Mouse (Mus musculus): ENCODE data around the gene Cd44. TPM values are rescaled to one million over a fixed set of nuclear protein-coding genes. Genes with fewer than 3 reads are reported as not detected.

Gene Cd44
- polyA plus RNA-seq, 1 experiment from 2014 or later, result 16.8 TPM

DNA sequence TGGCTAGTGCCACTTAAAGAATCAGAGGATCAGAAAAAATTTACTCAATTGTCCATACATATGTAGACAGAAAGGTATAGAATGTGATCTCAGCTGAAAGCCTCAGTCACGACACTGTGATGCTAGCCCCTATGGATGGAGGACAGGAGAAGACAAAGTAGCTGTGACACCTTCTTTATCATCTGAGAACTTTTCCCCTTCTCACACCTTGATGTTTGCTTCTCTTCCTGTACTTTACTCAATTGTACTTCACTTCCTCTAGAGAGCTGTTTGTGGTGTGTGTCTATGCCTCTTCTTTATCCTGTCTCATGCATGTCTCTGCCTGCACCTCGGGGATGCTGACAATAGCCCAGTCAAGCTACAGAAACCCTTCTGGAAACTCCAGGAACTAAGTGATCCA is 11.5 kb upstream of the Cd44 start:
- no peak for ATAC-seq (replicated peaks; ENCODE audit: insufficient number of reproducible peaks, insufficient read depth, low FRiP score, low read depth)
- no peaks in the 10 kb centered on the region for H3K9me3 ChIP-seq (replicated peaks)
- no peak overlapping the region for H3K9ac ChIP-seq
- H3K4me1 ChIP-seq (replicated peaks), result 0 out of 2 replicates have a peak, but pooled peaks cover 3% of the 10 kb centered on the region
- H3K4me2 ChIP-seq, result no peak overlapping the region
- 50% methylated on average over 2 of the region's 2 CpGs for WGBS
- no peaks in the 10 kb centered on the region for H3K36me3 ChIP-seq
- no peaks in the 10 kb centered on the region for H3K27me3 ChIP-seq
- H3K4me3 ChIP-seq, result no peak overlapping the region
- no peak overlapping the region for H3K27ac ChIP-seq

DNA sequence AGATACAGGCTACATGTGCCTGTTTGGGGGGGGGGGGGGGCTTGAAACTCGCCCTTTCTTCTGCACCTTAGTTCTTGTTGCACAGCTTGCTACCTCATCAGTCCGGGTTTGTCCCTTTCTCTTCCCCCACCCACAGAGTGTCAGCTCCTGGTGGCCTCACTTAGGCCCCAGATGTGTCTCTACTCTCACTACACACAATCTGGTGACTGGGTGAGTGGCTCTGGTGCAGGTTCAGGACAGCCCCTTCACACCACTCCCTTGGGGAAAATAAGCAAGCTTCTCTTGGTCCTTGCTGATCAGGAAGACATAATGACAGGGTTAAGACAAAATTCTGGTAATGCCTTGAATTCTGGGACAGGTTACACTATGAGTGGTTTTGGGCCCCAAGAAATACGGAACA is 11.0 kb upstream of the Cd44 start:
- no peaks in the 10 kb centered on the region for H3K36me3 ChIP-seq
- no peak overlapping the region for H3K27ac ChIP-seq
- 0 out of 2 replicates have a peak, but pooled peaks cover 3% of the 10 kb centered on the region for H3K4me1 ChIP-seq (replicated peaks)
- WGBS, result 82% methylated on average over 3 of the region's 3 CpGs
- no peaks in the 10 kb centered on the region for H3K27me3 ChIP-seq
- H3K9ac ChIP-seq, result no peak overlapping the region
- H3K9me3 ChIP-seq (replicated peaks), result no peaks in the 10 kb centered on the region
- ATAC-seq (replicated peaks; ENCODE audit: insufficient number of reproducible peaks, insufficient read depth, low FRiP score, low read depth), result no peak
- no peak overlapping the region for H3K4me3 ChIP-seq
- H3K4me2 ChIP-seq, result no peak overlapping the region

DNA sequence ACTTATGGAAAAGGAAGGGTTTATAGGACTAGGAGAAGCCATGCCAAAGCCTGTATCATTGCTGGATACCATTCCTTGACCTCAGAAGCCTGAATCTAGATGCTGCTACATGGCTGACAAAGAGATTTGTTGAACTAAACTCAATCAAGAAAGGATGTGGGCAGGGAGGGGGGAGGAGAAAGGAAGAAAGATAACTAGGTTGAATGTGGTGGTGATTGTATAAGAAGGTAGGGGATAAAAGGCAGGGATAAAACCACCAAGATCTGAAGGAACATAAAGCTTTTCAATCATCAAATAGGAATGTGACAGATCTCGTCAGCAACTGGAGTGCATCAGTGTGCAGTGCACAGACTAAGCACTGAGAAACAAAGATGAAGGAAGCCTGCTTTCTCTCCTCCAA is 7.9 kb upstream of the Cd44 start:
- Histone ChIP-seq H3K27ac (no peak overlapping the region), H3K4me1 (replicated peaks) (peaks cover 14% of the 10 kb centered on the region), H3K9ac (no peak overlapping the region), H3K27me3 (no peaks in the 10 kb centered on the region), H3K36me3 (no peaks in the 10 kb centered on the region), H3K4me2 (no peak overlapping the region), H3K9me3 (replicated peaks) (no peaks in the 10 kb centered on the region), H3K4me3 (no peak overlapping the region)
- ATAC-seq (replicated peaks; ENCODE audit: insufficient number of reproducible peaks, insufficient read depth, low FRiP score, low read depth), result no peak
- WGBS, result 74% methylated on average over 1 of the region's 1 CpGs

DNA sequence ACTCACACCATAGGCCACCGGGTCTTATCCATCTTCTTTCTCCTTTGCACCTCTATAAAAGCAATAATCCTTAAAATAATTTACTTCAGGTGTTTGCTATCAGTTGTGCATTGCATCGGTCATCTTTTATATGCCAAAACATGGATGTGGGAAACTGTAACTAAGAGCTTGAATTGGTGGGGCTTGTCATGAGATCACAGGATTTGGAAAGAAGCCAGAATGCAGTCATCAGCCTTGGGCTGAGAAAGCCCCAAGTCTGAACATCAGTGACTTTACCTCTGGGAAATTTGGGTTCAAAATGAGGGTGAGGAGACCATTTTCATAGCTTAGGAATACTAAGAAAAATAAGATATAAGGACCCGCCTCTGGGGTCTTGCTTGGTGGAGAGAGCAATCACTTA is 4.1 kb upstream of the Cd44 start:
- H3K4me1 ChIP-seq (replicated peaks), result peaks cover 21% of the 10 kb centered on the region
- H3K9ac ChIP-seq, result no peak overlapping the region
- no peak for ATAC-seq (replicated peaks; ENCODE audit: insufficient number of reproducible peaks, insufficient read depth, low FRiP score, low read depth)
- H3K9me3 ChIP-seq (replicated peaks), result no peaks in the 10 kb centered on the region
- H3K36me3 ChIP-seq, result no peaks in the 10 kb centered on the region
- H3K27me3 ChIP-seq, result no peaks in the 10 kb centered on the region
- 36% methylated on average over 3 of the region's 3 CpGs for WGBS
- H3K4me2 ChIP-seq, result no peak overlapping the region
- no peak overlapping the region for H3K4me3 ChIP-seq
- no peak overlapping the region; the same call in 1 of the 2 replicates for H3K27ac ChIP-seq

DNA sequence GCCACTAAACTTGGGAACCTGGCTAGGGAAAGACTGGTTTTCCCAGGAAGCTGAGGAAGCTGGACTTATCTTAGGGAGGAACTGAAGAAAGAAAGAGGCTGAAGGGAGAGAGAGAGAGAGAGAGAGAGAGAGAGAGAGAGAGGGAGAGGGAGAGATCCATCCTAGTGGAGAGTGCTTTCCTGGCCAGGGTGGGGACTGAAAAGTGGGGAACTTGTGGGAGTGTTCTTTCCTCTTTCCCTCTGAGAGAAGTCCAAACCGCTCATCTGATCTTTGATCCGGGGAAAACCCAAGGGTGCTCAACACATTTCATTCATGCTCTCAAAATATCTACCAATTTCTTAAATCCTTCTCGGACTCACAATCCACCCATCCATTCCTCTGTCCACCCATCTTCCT is 361 bp upstream of the Cd44 start:
- no peaks in the 10 kb centered on the region for H3K27me3 ChIP-seq
- H3K36me3 ChIP-seq, result no peaks in the 10 kb centered on the region
- peak overlapping the region; percentile 87 for H3K4me2 ChIP-seq
- ATAC-seq (replicated peaks; ENCODE audit: insufficient number of reproducible peaks, insufficient read depth, low FRiP score, low read depth), result no peak
- H3K4me1 ChIP-seq (replicated peaks), result peaks cover 44% of the 10 kb centered on the region
- peak overlapping the region; percentile 84 for H3K27ac ChIP-seq
- WGBS, result 12% methylated on average over 3 of the region's 3 CpGs
- no peaks in the 10 kb centered on the region for H3K9me3 ChIP-seq (replicated peaks)
- H3K9ac ChIP-seq, result peak overlapping the region; percentile 67
- H3K4me3 ChIP-seq, result peak overlapping the region; percentile 71

DNA sequence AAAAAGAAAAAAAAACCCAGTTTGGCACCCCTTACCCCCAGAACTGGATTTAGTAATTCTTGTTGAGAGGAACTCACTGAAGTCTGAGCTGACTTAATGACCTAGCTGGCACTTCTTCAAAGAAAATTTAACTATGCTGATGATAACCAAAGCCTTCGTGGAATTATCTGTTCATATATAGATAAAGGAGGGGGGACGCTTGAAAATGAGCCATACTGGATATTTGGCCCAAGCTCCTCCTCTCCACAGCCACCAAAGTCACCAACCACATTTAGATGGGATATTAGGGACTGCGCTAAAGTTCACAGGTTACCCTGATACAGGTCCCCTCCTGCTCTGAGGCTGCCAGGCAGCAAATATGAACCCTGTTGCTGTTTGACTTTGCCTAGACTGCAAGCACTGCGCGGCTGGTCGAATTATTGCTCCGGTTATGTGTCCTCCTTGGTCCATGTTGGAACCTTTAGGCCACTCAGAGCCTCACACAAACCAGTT is 1.2 kb downstream of the Cd44 start:
- H3K27ac ChIP-seq, result peak overlapping the region; percentile 84
- no peaks in the 10 kb centered on the region for H3K27me3 ChIP-seq
- no peak for ATAC-seq (replicated peaks; ENCODE audit: insufficient number of reproducible peaks, insufficient read depth, low FRiP score, low read depth)
- H3K4me1 ChIP-seq (replicated peaks), result peaks cover 47% of the 10 kb centered on the region
- no peaks in the 10 kb centered on the region for H3K9me3 ChIP-seq (replicated peaks)
- H3K36me3 ChIP-seq, result no peaks in the 10 kb centered on the region
- H3K4me3 ChIP-seq, result peak overlapping the region; percentile 71
- H3K9ac ChIP-seq, result peak overlapping the region; percentile 67
- WGBS, result 36% methylated on average over 7 of the region's 7 CpGs
- peak overlapping the region; percentile 87 for H3K4me2 ChIP-seq

DNA sequence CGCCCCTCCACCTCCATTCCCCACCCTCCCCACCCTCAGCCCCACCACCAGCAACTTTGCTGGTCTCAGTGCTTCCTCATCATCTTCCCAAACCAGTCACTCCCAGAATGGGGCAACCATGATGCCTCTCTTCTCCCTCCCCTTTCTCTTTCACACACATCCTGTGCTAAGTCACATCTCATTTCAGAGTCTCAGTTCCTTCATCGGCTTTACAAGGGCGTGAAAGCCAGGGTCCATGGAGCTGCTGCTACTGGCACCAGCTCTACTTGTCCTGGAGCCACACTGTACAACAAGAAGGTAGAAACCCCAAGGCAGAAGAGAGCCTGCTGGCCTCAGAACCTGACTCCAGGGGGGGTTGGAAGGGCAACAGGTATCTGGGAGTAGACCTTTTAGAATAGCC is 2.2 kb downstream of the Cd44 start:
- H3K27me3 ChIP-seq, result no peaks in the 10 kb centered on the region
- no peak for ATAC-seq (replicated peaks; ENCODE audit: insufficient number of reproducible peaks, insufficient read depth, low FRiP score, low read depth)
- H3K9me3 ChIP-seq (replicated peaks), result no peaks in the 10 kb centered on the region
- peak overlapping the region; percentile 71 for H3K4me3 ChIP-seq
- H3K4me2 ChIP-seq, result peak overlapping the region; percentile 87
- H3K4me1 ChIP-seq (replicated peaks), result peaks cover 51% of the 10 kb centered on the region
- no peaks in the 10 kb centered on the region for H3K36me3 ChIP-seq
- peak overlapping the region; percentile 31 for H3K9ac ChIP-seq
- WGBS, result 57% methylated on average over 3 of the region's 3 CpGs
- no peak overlapping the region for H3K27ac ChIP-seq

DNA sequence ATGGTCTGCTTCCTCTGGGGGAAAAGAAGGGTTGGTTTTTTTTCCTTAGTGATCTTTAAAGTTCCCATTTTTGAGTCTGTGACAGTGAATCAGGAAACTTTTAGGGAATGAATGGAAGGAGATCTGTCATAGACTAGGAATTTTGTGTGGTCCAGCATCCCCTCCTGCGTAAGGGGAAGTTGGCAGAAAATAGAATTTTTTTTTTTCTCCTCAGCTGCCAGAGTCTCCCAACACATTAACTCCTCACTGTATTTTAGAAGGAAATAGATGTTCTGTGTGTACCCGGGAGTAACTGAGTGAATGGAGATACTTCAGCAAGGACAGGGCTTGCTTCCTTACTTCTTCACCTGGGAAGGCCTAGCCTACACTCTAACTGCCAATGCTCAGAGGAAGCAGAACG is 2.9 kb downstream of the Cd44 start:
- no peaks in the 10 kb centered on the region for H3K9me3 ChIP-seq (replicated peaks)
- H3K9ac ChIP-seq, result no peak overlapping the region
- H3K4me3 ChIP-seq, result no peak overlapping the region
- no peak overlapping the region for H3K27ac ChIP-seq
- WGBS, result 56% methylated on average over 3 of the region's 3 CpGs
- H3K36me3 ChIP-seq, result no peaks in the 10 kb centered on the region
- peak overlapping the region; percentile 87; the same call in 1 of the 2 replicates for H3K4me2 ChIP-seq
- peaks cover 53% of the 10 kb centered on the region for H3K4me1 ChIP-seq (replicated peaks)
- no peak for ATAC-seq (replicated peaks; ENCODE audit: insufficient number of reproducible peaks, insufficient read depth, low FRiP score, low read depth)
- H3K27me3 ChIP-seq, result no peaks in the 10 kb centered on the region

DNA sequence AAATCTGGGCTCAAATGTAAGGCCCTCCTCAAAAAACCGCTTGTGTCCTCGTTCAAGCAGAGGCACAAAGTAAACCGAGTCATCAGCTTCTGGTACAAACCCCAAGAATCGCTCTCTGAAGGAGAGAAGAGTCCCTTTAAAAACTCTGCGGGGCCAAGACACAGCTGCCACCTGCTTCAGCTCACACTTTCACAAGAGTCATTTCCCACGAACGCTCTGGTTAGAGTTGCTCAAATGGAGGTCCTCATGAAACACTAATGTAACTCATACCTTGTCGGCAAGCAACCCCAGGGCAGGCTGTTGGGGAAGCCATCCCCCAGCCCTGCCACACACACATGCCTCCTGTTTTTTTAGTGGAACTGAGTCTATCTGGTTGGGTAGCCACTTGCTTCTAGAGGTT is 5.3 kb downstream of the Cd44 start:
- no peaks in the 10 kb centered on the region for H3K36me3 ChIP-seq
- H3K9ac ChIP-seq, result no peak overlapping the region
- H3K27ac ChIP-seq, result no peak overlapping the region
- no peak overlapping the region for H3K4me2 ChIP-seq
- H3K27me3 ChIP-seq, result no peaks in the 10 kb centered on the region
- H3K9me3 ChIP-seq (replicated peaks), result no peaks in the 10 kb centered on the region
- H3K4me3 ChIP-seq, result no peak overlapping the region
- WGBS, result 75% methylated on average over 8 of the region's 8 CpGs
- peaks cover 58% of the 10 kb centered on the region for H3K4me1 ChIP-seq (replicated peaks)
- no peak for ATAC-seq (replicated peaks; ENCODE audit: insufficient number of reproducible peaks, insufficient read depth, low FRiP score, low read depth)

DNA sequence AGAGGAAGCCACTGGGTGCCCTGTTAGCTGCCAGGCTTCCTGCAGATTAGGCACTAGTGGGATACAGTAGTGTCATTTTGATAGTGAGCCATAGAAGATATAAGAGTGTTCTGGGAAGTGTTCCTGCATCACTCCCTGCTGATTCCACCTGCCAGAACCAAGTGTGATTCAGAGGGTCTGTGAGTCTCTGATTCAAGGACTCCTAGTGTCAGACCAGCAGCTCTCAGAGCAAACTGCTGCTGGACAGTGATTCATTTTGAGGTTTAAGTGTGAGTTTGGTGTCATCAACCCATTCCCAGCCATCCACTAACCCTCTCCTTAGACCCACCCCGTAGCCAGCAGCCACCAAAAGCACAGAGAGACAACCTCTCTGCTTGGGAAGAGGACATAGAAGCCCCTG is 6.3 kb downstream of the Cd44 start:
- Histone ChIP-seq H3K4me3 (no peak overlapping the region), H3K4me2 (no peak overlapping the region), H3K27ac (no peak overlapping the region), H3K9ac (no peak overlapping the region), H3K27me3 (no peaks in the 10 kb centered on the region), H3K9me3 (replicated peaks) (no peaks in the 10 kb centered on the region), H3K4me1 (replicated peaks) (peaks cover 56% of the 10 kb centered on the region), H3K36me3 (no peaks in the 10 kb centered on the region)
- 62% methylated on average over 1 of the region's 1 CpGs for WGBS
- ATAC-seq (replicated peaks; ENCODE audit: insufficient number of reproducible peaks, insufficient read depth, low FRiP score, low read depth), result no peak

DNA sequence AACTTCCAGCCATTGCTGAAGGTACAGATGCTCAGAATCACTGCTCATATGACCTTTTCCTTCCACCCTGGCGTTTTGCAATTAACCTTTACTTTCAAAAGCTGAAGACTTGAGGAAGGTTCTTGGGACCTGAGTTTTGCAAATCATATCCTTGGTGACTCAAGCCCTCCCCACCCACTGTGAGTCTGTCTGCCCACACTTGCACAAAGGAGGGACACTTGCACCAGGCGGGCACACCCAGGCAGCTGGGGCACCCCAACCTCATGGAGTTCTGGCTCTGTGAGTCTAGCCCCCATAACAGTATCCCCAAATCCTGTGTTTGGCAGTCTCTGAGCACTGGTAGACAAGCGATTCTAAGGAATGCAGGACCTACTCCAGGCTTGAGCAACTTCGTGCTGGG is 6.7 kb downstream of the Cd44 start:
- no peak overlapping the region for H3K27ac ChIP-seq
- WGBS, result 68% methylated on average over 4 of the region's 4 CpGs
- H3K4me3 ChIP-seq, result no peak overlapping the region
- peaks cover 56% of the 10 kb centered on the region for H3K4me1 ChIP-seq (replicated peaks)
- no peak overlapping the region for H3K4me2 ChIP-seq
- no peak for ATAC-seq (replicated peaks; ENCODE audit: insufficient number of reproducible peaks, insufficient read depth, low FRiP score, low read depth)
- H3K36me3 ChIP-seq, result no peaks in the 10 kb centered on the region
- H3K9ac ChIP-seq, result no peak overlapping the region
- no peaks in the 10 kb centered on the region for H3K27me3 ChIP-seq
- no peaks in the 10 kb centered on the region for H3K9me3 ChIP-seq (replicated peaks)

DNA sequence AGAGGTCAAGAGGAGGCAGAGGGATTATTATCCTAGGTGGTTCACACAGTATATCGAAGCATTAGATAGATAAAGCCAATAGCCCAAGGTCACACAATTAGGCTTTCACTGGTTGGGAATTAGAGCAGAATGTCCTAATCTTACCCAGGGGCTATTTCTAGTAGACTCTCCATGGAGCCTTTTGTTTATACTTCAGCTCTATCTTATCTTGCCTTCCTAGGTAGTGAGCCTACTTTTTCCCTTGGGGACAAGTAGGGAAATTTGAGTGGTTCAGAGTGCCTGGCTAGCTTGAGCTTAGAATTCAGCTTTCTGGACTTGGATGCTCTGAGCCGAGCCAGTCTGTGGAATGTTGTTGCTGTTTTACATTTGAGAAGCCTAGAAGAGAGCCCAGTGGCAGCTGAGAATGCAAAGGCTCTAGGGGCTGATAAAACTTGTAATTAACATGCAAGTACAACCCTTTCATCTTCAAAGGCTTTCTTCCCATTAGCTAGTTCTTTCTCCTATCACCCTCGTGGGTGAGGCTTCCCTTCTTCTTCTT is 12.7 kb downstream of the Cd44 start:
- no peak overlapping the region for H3K4me3 ChIP-seq
- ATAC-seq (replicated peaks; ENCODE audit: insufficient number of reproducible peaks, insufficient read depth, low FRiP score, low read depth), result no peak
- 14% methylated on average over 3 of the region's 3 CpGs for WGBS
- H3K27me3 ChIP-seq, result no peaks in the 10 kb centered on the region
- H3K9me3 ChIP-seq (replicated peaks), result no peaks in the 10 kb centered on the region
- no peak overlapping the region; the same call in 1 of the 2 replicates for H3K4me2 ChIP-seq
- H3K27ac ChIP-seq, result peak overlapping the region; percentile 62
- H3K9ac ChIP-seq, result no peak overlapping the region
- H3K36me3 ChIP-seq, result no peaks in the 10 kb centered on the region
- peaks cover 43% of the 10 kb centered on the region for H3K4me1 ChIP-seq (replicated peaks)

Data from heart, embryonic 15.5 days (tissue).